Mouse (Mus musculus) heart, adult 2 months (tissue): ENCODE measurements around the gene Gpr89.

ENCODE experiments used
- CTCF ChIP-seq: fragments of 200-600 bp; IDR thresholded peaks from 2 replicates; pipeline ENCODE4 v1.8.1; 2022; ENCODE audit warnings: antibody characterized with exemption, mild to moderate bottlenecking, moderate library complexity
- EP300 ChIP-seq: fragments of 200-500 bp; IDR thresholded peaks from 2 replicates; pipeline ENCODE4 v1.6.1; 2011; ENCODE audit warnings: low read depth, low read length, control low read depth; ENCODE audit not compliant: insufficient read depth
- POLR2A ChIP-seq: fragments of 200-500 bp; IDR thresholded peaks from 2 replicates; pipeline ENCODE4 v1.6.1; 2011; ENCODE audit warnings: mild to moderate bottlenecking, low read depth, low read length, control low read depth; ENCODE audit not compliant: insufficient read depth

DNA sequence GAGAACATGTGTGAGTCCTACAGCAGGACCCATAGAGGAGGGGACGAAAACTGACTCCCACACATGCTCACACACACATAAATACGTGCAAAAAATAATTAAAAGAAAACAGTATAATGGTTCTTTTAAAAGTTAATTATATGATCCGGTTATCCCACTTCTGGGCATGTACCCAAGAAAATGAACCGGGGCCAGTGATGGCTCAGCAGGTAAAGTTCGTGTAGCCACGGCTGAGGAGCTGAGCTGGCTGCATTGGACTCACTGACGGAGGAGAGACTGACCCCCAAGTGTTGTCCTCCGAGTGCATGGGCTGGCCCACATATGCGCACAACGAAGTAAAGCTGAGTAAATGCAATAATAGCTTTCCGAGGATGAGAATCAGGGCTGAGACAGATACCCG lies 80.5 kb downstream of the Gpr89 start:
- TF ChIP-seq EP300 (no peak), POLR2A (no peak), CTCF (no peak)
